Mouse (Mus musculus) forebrain, embryonic 12.5 days (tissue): ENCODE results near the gene Rftn1. TPM values are rescaled to one million over a fixed set of nuclear protein-coding genes. Genes with fewer than 3 reads are reported as not detected.

Experiments used
- ATAC-seq: fragments of 200-750 bp; cut with Nextera tagmentation; 2 replicates; pipeline ENCODE4 v1.8.0; 2017; ENCODE audit warnings: moderate TSS enrichment; ENCODE audit not compliant: low FRiP score
- H3K27ac ChIP-seq: fragments of 300-500 bp; sonication (generic); 2 replicates; pipeline ENCODE4 v1.5.1; 2016; ENCODE audit warnings: mild to moderate bottlenecking
- H3K27me3 ChIP-seq: fragments of 300-500 bp; sonication (generic); 2 replicates; pipeline ENCODE4 v1.6.1; 2016; ENCODE audit warnings: mild to moderate bottlenecking
- H3K36me3 ChIP-seq: fragments of 300-500 bp; sonication (generic); replicated peaks from 2 replicates; pipeline ENCODE4 v1.6.1; 2016; ENCODE audit warnings: mild to moderate bottlenecking
- H3K4me1 ChIP-seq: fragments of 300-500 bp; sonication (generic); 2 replicates; pipeline ENCODE4 v1.6.1; 2016
- H3K4me2 ChIP-seq: fragments of 300-500 bp; sonication (generic); 2 replicates; pipeline ENCODE4 v1.6.1; 2016; ENCODE audit warnings: mild to moderate bottlenecking, moderate library complexity
- H3K4me3 ChIP-seq: fragments of 300-500 bp; sonication (generic); replicated peaks from 2 replicates; pipeline ENCODE4 v1.5.1; 2016; ENCODE audit warnings: mild to moderate bottlenecking
- H3K9ac ChIP-seq: fragments of 300-500 bp; sonication (generic); 2 replicates; pipeline ENCODE4 v1.6.1; 2016; ENCODE audit warnings: mild to moderate bottlenecking
- H3K9me3 ChIP-seq: fragments of 300-500 bp; sonication (generic); 2 replicates; pipeline ENCODE4 v1.6.1; 2016
- WGBS: fragments of 180-500 bp; shearing (Covaris S2); methylation state at CpG from one replicate; pipeline ENCODE4 v1.1.7; 2016; 5-methylcytosine and 5-hydroxymethylcytosine counted together
- polyA plus RNA-seq: library from polyadenylated mRNA; unstranded; fragments of >200 nt; fragmentation: Nextera tagmentation; extraction: Ambion mirVana; gene quantifications from 2 replicates; pipeline ENCODE4 v1.2.1, GENCODE M21; 2016

The Rftn1 gene
- polyA plus RNA-seq, 1 experiment from 2014 or later, result 13.4 TPM

DNA sequence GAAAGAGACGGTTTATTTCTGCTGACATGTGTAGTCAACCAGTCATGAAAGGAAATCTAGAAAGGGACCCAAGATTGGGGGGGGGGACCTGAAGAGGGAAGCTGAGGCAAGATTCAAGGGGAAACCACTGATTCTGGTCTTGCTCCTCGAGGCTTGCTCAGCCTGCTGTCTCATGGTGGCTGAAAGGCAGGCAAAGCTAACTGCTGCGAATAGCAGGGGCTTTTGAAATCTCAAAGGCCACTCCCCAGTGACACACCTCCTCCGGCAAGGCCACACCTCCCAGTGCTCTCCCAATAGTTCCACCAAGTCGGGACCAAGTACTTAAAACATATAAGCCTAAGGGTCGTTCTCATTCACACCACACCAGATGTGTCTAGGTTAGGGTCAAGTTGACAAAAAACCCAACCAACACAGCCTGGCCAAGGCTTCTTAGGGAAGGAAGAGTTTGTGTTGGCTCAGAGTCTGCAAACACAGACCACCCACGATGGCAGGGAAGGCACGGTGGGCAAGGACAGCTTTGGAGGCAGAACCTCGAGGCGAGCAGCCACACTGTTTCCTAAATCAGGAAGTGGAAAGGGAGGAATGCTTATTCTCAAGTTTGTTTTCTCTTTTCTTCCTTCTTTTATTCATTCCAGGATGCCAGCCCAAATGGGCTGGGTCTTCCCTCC is 5.7 kb upstream of the Rftn1 start:
- no peak overlapping the region for H3K4me2 ChIP-seq
- 30% methylated on average over 10 of the region's 10 CpGs for WGBS
- H3K9me3 ChIP-seq, result no peaks in the 10 kb centered on the region
- no peak overlapping the region for H3K4me3 ChIP-seq
- H3K27ac ChIP-seq, result no peak overlapping the region
- ATAC-seq, result no peak
- H3K27me3 ChIP-seq, result peaks cover 25% of the 10 kb centered on the region
- no peaks in the 10 kb centered on the region for H3K36me3 ChIP-seq
- H3K9ac ChIP-seq, result no peak overlapping the region
- H3K4me1 ChIP-seq, result peaks cover 18% of the 10 kb centered on the region; the same call in 1 of the 2 replicates

DNA sequence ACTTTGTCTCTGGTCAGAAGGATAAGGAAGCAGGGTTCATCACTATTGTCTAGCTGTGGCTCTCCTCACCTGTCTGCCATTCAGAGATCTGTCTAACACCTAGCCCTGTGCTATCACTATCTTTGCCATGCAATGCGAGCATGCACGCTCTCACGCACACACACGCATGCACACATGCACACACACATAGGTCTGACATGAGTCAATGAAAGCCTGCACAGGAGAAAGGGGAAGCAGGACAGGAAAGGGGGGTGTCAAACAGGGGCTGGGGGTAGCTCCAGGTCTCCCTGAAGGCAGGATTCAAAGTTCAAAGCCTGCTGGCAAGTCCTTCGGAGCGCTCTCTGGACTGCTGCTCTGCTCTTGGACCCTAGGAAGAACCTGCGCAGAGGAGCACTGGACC is 4.9 kb upstream of the Rftn1 start:
- H3K4me1 ChIP-seq, result peaks cover 26% of the 10 kb centered on the region
- ATAC-seq, result no peak
- no peak overlapping the region for H3K27ac ChIP-seq
- peaks cover 32% of the 10 kb centered on the region for H3K27me3 ChIP-seq
- no peak overlapping the region for H3K9ac ChIP-seq
- H3K4me3 ChIP-seq, result no peak overlapping the region
- no peaks in the 10 kb centered on the region for H3K9me3 ChIP-seq
- 93% methylated on average over 7 of the region's 7 CpGs for WGBS
- H3K4me2 ChIP-seq, result no peak overlapping the region
- no peaks in the 10 kb centered on the region for H3K36me3 ChIP-seq

DNA sequence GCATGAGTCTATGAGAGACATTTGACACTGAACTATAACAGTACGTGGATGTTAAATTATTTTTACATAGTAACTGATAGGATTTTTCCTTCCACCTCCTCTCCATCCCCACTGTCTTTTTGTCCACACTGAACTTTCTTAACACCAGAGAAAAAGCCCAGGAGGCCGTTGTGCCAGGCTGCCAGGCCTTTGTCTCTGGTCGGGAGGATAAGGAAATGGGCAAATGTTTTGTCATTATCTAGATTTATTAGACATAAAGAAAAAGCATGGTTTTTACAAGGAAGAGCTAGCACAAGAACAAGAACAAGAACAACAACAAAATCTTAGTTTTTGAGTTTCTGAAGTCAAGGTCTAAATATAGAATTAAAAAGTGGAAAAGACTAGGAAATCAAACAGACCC is 4.1 kb upstream of the Rftn1 start:
- Histone ChIP-seq H3K27me3 (peaks cover 41% of the 10 kb centered on the region), H3K4me1 (peaks cover 34% of the 10 kb centered on the region), H3K27ac (no peak overlapping the region), H3K4me2 (no peak overlapping the region), H3K9me3 (no peaks in the 10 kb centered on the region), H3K36me3 (no peaks in the 10 kb centered on the region), H3K4me3 (no peak overlapping the region), H3K9ac (no peak overlapping the region)
- ATAC-seq, result no peak
- WGBS, result 65% methylated on average over 3 of the region's 3 CpGs

DNA sequence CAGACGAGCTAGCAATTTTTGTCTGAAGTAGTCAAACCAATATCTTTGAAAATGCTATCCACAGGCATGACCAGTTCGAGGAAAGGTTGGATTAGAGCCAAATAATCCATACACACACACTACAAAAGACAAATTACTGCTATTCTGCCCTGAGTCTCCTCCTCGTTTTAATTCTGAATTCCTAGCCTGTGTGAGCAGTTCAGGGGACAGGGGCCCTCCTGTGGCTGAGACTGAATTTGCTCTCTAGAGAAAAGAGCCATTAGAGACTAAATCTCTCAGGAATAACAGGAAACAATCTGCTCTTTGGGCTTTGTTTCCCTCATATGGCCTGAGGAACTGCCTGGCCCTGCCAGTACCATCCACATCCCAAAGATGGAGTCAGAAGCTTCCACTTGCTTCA is 3.2 kb upstream of the Rftn1 start:
- H3K27ac ChIP-seq, result 0 out of 2 replicates have a peak overlapping the region, but pooled peaks have one; percentile 36
- 48% methylated on average over 3 of the region's 3 CpGs for WGBS
- no peak overlapping the region for H3K4me3 ChIP-seq
- H3K4me2 ChIP-seq, result no peak overlapping the region
- ATAC-seq, result no peak
- H3K9me3 ChIP-seq, result no peaks in the 10 kb centered on the region
- peaks cover 50% of the 10 kb centered on the region for H3K27me3 ChIP-seq
- no peaks in the 10 kb centered on the region for H3K36me3 ChIP-seq
- peaks cover 36% of the 10 kb centered on the region for H3K4me1 ChIP-seq
- no peak overlapping the region for H3K9ac ChIP-seq

DNA sequence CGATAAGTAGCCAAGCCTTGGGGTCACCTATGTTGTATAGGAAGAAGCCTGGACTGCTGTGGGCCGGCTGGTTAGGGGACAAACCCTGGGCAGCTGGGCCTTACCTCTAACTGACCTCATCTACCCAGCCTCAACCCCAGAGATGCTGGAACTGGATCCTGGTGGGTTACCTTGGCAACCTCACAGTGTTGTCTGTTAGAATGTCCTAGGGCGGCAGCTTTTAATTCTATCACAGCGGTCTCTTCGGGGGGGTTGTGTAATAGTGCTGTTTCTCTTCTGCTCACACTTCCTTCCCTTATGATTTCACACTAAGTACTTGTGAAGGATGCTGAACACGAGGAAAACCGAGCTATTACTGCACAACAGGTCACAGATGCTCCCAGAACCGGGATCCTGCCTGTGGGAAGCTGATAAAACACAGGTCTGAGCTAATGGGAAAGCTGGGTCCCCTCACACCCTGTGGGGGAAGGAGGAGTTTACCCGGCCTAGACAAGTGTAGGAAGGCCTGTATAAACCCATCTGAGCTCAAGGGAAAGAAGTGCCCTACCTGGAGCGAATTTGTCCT is 2.0 kb upstream of the Rftn1 start:
- ATAC-seq, result peak; percentile 28; the same call in 1 of the 2 replicates
- no peaks in the 10 kb centered on the region for H3K36me3 ChIP-seq
- H3K9ac ChIP-seq, result 0 out of 2 replicates have a peak overlapping the region, but pooled peaks have one; percentile 4
- H3K4me2 ChIP-seq, result no peak overlapping the region
- no peak overlapping the region for H3K27ac ChIP-seq
- peaks cover 51% of the 10 kb centered on the region for H3K27me3 ChIP-seq
- 27% methylated on average over 10 of the region's 10 CpGs for WGBS
- no peak overlapping the region for H3K4me3 ChIP-seq
- H3K9me3 ChIP-seq, result no peaks in the 10 kb centered on the region
- H3K4me1 ChIP-seq, result peaks cover 36% of the 10 kb centered on the region

DNA sequence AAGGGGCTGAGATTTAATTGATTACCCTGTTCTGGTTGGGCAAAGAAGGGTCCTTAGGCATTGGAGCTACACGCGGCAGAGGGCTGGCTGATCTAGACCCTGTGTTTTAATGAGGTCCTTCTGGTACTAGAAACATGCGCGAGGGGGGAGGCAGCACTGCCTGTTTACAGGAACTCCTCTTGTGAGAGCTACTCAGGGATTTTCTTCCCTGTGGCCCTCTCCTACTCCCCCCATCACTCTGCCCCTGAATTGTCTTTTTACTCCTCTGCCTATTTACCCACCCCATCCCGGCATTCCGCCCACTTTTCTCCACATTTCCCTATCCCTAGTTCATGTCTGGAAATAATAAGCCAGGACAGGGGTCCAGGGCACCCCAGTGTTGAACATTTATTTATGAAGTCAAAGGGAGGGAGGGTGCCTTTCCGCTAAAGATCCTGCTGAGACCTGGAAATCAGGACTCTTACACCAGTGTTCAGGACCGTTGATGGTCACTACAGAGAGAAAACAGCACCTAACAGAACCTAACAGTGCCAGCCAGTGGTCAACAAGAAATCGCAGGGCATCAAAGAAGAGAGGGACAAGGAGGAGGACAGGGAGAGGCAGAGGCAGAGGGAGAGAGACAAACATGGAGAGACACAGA is 964 bp upstream of the Rftn1 start:
- no peaks in the 10 kb centered on the region for H3K9me3 ChIP-seq
- no peak overlapping the region for H3K9ac ChIP-seq
- H3K27ac ChIP-seq, result no peak overlapping the region
- H3K36me3 ChIP-seq, result no peaks in the 10 kb centered on the region
- no peak for ATAC-seq
- peak overlapping the region; percentile 68; the same call in 1 of the 2 replicates for H3K4me3 ChIP-seq
- H3K4me1 ChIP-seq, result peaks cover 36% of the 10 kb centered on the region
- 44% methylated on average over 9 of the region's 9 CpGs for WGBS
- peaks cover 51% of the 10 kb centered on the region for H3K27me3 ChIP-seq
- H3K4me2 ChIP-seq, result no peak overlapping the region; the same call in 1 of the 2 replicates

DNA sequence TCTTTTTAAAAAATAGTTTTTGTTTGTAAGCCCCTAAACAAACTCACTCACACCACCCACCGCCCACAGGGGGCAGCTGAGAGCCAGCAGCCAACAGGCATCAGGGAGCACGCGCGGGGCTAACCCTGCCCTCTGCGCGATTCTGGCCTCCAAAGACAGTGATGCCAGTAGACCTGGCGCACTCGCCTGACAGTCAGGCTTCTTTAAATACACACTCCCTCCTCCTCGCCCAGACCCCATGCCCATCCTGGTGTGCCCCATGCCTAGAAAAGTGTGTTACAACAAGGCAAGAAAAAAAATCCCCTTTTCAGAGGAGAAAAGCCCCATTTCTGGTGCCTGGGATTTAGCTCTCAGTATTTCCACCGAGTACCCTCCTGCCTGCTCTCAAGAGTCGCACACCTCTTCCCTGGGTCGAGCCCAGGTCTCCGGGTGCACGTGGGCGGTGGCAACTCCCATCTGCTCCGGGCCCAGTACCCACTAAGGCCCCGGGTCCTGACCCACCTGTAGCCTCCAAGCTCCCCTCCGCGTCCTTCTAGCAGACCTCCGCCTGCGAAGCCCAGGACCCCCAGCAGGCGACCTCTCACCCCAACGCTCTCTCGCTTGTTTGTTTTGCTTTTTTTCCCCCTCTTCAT is 977 bp downstream of the Rftn1 start:
- peak overlapping the region; percentile 68 for H3K4me3 ChIP-seq
- H3K36me3 ChIP-seq, result no peaks in the 10 kb centered on the region
- 1% methylated on average over 24 of the region's 24 CpGs for WGBS
- no peaks in the 10 kb centered on the region for H3K9me3 ChIP-seq
- 0 out of 2 replicates have a peak overlapping the region, but pooled peaks have one; percentile 19 for H3K27ac ChIP-seq
- peak overlapping the region; percentile 69 for H3K9ac ChIP-seq
- H3K27me3 ChIP-seq, result peaks cover 45% of the 10 kb centered on the region
- H3K4me1 ChIP-seq, result peaks cover 33% of the 10 kb centered on the region
- ATAC-seq, result peak; percentile 62
- H3K4me2 ChIP-seq, result peak overlapping the region; percentile 100

DNA sequence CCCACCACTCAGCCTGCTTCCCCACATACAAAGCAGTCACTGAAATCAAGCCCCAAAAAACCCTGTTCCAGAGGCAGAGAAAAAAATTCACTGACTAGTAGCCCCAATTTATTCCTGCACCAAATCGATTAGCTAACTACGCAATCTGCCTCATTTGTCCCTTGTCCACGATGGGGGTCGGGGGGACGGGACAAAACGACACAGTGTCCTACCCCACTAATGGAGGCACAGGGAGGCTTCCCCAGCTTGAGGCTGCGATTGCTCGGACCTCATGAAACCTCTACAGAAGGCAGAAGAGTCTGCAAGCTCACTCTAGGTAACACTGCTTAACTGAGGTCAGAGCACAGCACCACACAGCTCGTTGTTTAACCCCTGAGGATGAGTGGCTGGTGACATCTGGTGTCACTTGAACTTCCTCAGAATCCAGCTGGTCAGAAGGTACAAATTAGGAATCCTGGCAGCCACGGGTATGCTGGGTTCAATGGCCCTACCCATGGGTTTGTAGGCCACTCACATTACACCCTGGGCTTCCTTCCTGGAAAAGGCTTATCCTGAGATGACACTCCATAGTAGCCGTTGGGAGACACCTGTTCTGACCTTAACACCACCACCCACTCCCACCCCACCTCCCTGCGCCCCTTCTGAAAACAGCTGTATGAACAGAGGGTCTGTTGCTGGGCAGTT is 1.7 kb downstream of the Rftn1 start:
- Histone ChIP-seq H3K4me3 (peak overlapping the region; percentile 68), H3K27ac (no peak overlapping the region), H3K36me3 (no peaks in the 10 kb centered on the region), H3K27me3 (peaks cover 45% of the 10 kb centered on the region), H3K4me1 (peaks cover 38% of the 10 kb centered on the region), H3K9me3 (no peaks in the 10 kb centered on the region), H3K9ac (no peak overlapping the region), H3K4me2 (peak overlapping the region; percentile 100)
- WGBS, result 71% methylated on average over 12 of the region's 12 CpGs
- ATAC-seq, result peak; percentile 25

DNA sequence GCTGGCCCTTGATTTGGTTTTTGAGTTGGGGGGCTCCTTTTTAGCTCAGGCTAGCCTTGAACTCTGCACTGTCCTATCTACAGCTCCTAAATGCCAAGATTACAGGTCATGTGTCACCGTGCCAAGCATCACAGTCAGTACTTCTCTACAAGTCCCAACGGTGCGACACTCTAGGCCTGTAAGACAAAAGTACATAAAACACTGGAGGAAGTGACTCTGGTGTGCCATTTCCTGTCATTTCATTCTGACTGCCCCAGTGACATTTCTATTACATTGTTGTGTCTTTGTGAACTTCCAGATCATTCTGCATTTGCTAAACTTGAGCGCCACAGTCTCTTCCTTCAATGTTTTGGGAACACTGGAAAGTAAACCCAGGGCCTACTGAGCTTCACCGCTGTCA is 4.9 kb downstream of the Rftn1 start:
- peaks cover 21% of the 10 kb centered on the region for H3K27me3 ChIP-seq
- no peak for ATAC-seq
- H3K9ac ChIP-seq, result no peak overlapping the region
- peaks cover 18% of the 10 kb centered on the region for H3K4me1 ChIP-seq
- WGBS, result 90% methylated on average over 5 of the region's 5 CpGs
- no peak overlapping the region for H3K4me2 ChIP-seq
- H3K36me3 ChIP-seq, result no peaks in the 10 kb centered on the region
- no peaks in the 10 kb centered on the region for H3K9me3 ChIP-seq
- H3K4me3 ChIP-seq, result no peak overlapping the region
- H3K27ac ChIP-seq, result no peak overlapping the region

DNA sequence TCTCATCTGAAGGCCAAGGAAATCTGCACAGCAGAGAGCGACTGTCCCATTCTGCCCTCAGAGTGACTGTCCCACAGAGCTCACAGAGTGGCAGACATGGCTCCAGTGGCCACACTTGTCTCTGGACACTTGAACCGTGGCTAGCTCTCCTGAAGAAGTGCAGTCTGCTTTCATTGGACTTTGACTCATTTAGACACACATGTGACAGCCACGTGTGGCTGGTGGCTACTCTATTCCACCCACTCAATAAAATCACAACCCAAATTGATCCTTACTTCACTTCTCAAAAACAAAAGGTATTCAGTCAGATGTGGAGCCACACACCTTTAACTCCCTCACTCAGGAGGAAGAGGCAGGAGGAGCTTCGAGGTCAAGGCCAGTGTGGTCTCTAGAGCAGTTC is 5.4 kb downstream of the Rftn1 start:
- Histone ChIP-seq H3K4me1 (peaks cover 13% of the 10 kb centered on the region; the same call in 1 of the 2 replicates), H3K4me3 (no peak overlapping the region), H3K36me3 (no peaks in the 10 kb centered on the region), H3K4me2 (no peak overlapping the region), H3K9me3 (no peaks in the 10 kb centered on the region), H3K27ac (no peak overlapping the region), H3K9ac (no peak overlapping the region), H3K27me3 (peaks cover 15% of the 10 kb centered on the region)
- 80% methylated on average over 4 of the region's 4 CpGs for WGBS
- ATAC-seq, result no peak

DNA sequence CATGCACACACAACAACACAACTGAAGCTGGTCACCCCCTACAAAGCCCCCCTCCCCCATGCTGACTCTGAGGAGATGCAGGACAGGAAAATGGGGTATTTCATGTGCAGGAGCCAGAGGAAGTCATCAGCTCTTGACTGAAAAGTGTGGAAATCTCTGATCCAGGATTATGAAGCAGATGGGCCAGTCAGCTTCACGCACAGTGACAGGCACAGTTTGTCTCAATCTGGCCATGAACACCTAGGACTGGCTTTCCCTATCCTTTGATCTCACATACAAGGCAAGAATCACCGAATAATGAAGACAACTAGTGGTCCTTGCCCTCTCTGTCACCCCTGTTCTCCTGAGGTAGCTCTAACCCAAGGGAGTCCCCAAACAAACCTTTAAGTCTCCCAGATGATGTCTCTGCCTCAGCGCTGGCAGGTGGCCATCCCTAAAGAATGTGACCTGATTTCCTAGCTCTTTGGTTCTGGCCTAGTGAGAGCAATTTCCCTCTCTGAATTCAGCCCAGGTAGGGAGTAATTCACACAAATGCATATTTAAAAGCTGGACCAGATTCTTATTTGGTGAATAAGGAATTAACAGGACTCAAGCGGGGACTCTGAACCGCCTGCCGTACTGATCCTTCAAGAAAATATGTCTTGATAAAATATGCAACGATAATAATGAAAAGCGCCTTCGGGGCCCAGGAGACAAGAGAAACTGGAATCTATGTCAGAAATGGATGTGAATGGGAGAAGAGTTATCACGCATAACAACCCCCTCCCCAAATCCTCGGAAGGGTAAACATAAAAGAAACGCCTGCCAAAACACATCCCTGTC is 6.0 kb downstream of the Rftn1 start:
- no peak overlapping the region for H3K9ac ChIP-seq
- 0 out of 2 replicates have a peak overlapping the region, but pooled peaks have one; percentile 13 for H3K27ac ChIP-seq
- no peaks in the 10 kb centered on the region for H3K9me3 ChIP-seq
- H3K27me3 ChIP-seq, result peaks cover 9% of the 10 kb centered on the region
- no peak for ATAC-seq
- 79% methylated on average over 12 of the region's 12 CpGs for WGBS
- no peak overlapping the region for H3K4me3 ChIP-seq
- no peaks in the 10 kb centered on the region for H3K36me3 ChIP-seq
- H3K4me1 ChIP-seq, result peaks cover 6% of the 10 kb centered on the region; the same call in 1 of the 2 replicates
- no peak overlapping the region for H3K4me2 ChIP-seq
